Mouse (Mus musculus) embryonic facial prominence, embryonic 12.5 days (tissue): ENCODE measurements around the gene Lrmda. TPM values are rescaled to one million over a fixed set of nuclear protein-coding genes. Genes with fewer than 3 reads are reported as not detected.

ENCODE experiments used
- ATAC-seq: fragments of 200-750 bp; cut with Nextera tagmentation; 2 replicates; pipeline ENCODE4 v1.8.0; 2017; ENCODE audit not compliant: insufficient number of reproducible peaks, insufficient read depth, low FRiP score, low TSS enrichment
- H3K27ac ChIP-seq: fragments of 300-500 bp; sonication (generic); 2 replicates; pipeline ENCODE4 v1.5.1; 2016; ENCODE audit warnings: mild to moderate bottlenecking
- H3K27me3 ChIP-seq: fragments of 300-500 bp; sonication (generic); 2 replicates; pipeline ENCODE4 v1.6.1; 2016; ENCODE audit warnings: mild to moderate bottlenecking, moderate library complexity
- H3K36me3 ChIP-seq: fragments of 300-500 bp; sonication (generic); 2 replicates; pipeline ENCODE4 v1.6.1; 2016; ENCODE audit warnings: mild to moderate bottlenecking
- H3K4me1 ChIP-seq: fragments of 300-500 bp; sonication (generic); 2 replicates; pipeline ENCODE4 v1.6.1; 2016
- H3K4me2 ChIP-seq: fragments of 300-500 bp; sonication (generic); replicated peaks from 2 replicates; pipeline ENCODE4 v1.6.1; 2016; ENCODE audit warnings: mild to moderate bottlenecking, moderate library complexity
- H3K4me3 ChIP-seq: fragments of 300-500 bp; sonication (generic); 2 replicates; pipeline ENCODE4 v1.5.1; 2016; ENCODE audit warnings: mild to moderate bottlenecking
- H3K9ac ChIP-seq: fragments of 300-500 bp; sonication (generic); 2 replicates; pipeline ENCODE4 v1.6.1; 2016; ENCODE audit warnings: mild to moderate bottlenecking, moderate library complexity
- H3K9me3 ChIP-seq: fragments of 300-500 bp; sonication (generic); 2 replicates; pipeline ENCODE4 v1.6.1; 2016; ENCODE audit warnings: mild to moderate bottlenecking, moderate library complexity
- WGBS: fragments of 180-500 bp; shearing (Covaris S2); methylation state at CpG from one replicate; pipeline ENCODE4 v1.1.7; 2016; 5-methylcytosine and 5-hydroxymethylcytosine counted together
- polyA plus RNA-seq: library from polyadenylated mRNA; unstranded; fragments of >200 nt; fragmentation: Nextera tagmentation; extraction: Ambion mirVana; gene quantifications from 2 replicates; pipeline ENCODE4 v1.2.1, GENCODE M21; 2016

Gene Lrmda
- polyA plus RNA-seq, 1 experiment from 2014 or later: 0.28 TPM

GRCm38 (mm10) chr14:22445841-22446570 lies 426.5 kb downstream of the Lrmda start:
- Histone ChIP-seq H3K9me3 (no peaks in the 10 kb centered on the region), H3K27me3 (0 out of 2 replicates have a peak, but pooled peaks cover 7% of the 10 kb centered on the region), H3K27ac (no peak overlapping the region), H3K4me2 (no peak overlapping the region), H3K36me3 (no peaks in the 10 kb centered on the region), H3K4me3 (no peak overlapping the region), H3K4me1 (0 out of 2 replicates have a peak, but pooled peaks cover 2% of the 10 kb centered on the region), H3K9ac (no peak overlapping the region)
- ATAC-seq: no peak
- 83% methylated on average over 2 of the region's 2 CpGs for WGBS

- 83% methylated on average over 4 of the region's 4 CpGs for WGBS
- ATAC-seq: no peak
Observed at GRCm38 (mm10) chr14:22451603-22452002, 432.1 kb downstream of the Lrmda start.

GRCm38 (mm10) chr14:22464314-22464713 lies 444.8 kb downstream of the Lrmda start:
- Histone ChIP-seq H3K9me3 (0 out of 2 replicates have a peak, but pooled peaks cover 4% of the 10 kb centered on the region), H3K4me3 (no peak overlapping the region), H3K36me3 (no peaks in the 10 kb centered on the region), H3K9ac (no peak overlapping the region), H3K4me1 (no peaks in the 10 kb centered on the region), H3K27me3 (no peaks in the 10 kb centered on the region), H3K27ac (no peak overlapping the region), H3K4me2 (no peak overlapping the region)
- no peak for ATAC-seq
- WGBS: 81% methylated on average over 1 of the region's 1 CpGs

More at GRCm38 (mm10) chr14:22451603-22452002, 432.1 kb downstream of the Lrmda start:
- Histone ChIP-seq H3K9ac (no peak overlapping the region), H3K9me3 (no peaks in the 10 kb centered on the region), H3K4me1 (no peaks in the 10 kb centered on the region), H3K4me2 (no peak overlapping the region), H3K27me3 (peaks cover 3% of the 10 kb centered on the region; the same call in 1 of the 2 replicates), H3K4me3 (no peak overlapping the region), H3K36me3 (no peaks in the 10 kb centered on the region), H3K27ac (no peak overlapping the region)

DNA sequence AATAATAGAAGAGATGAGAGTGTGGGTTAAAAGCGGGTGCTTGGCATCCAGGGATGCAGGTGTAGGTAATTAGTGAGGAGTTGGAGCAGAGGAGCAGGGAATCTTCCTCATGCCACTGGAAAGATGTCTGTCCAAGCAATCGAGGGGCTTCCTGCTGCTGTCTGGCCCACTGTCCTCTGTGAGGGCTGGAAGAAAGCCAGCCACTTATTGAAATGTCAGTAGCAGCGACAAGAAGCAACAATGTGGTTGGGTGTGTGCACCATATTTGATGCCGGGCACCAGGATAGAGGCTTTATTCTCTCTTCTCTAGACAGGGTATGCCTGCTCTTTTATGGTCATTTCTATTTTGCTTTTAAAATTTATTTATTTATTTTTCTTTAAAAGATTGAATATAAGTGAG lies 451.5 kb downstream of the Lrmda start:
- Histone ChIP-seq H3K9me3 (no peaks in the 10 kb centered on the region), H3K36me3 (no peaks in the 10 kb centered on the region), H3K4me2 (no peak overlapping the region), H3K27me3 (no peaks in the 10 kb centered on the region), H3K4me3 (no peak overlapping the region), H3K27ac (no peak overlapping the region), H3K9ac (no peak overlapping the region), H3K4me1 (no peaks in the 10 kb centered on the region)
- ATAC-seq: no peak
- WGBS: 81% methylated on average over 4 of the region's 4 CpGs

DNA sequence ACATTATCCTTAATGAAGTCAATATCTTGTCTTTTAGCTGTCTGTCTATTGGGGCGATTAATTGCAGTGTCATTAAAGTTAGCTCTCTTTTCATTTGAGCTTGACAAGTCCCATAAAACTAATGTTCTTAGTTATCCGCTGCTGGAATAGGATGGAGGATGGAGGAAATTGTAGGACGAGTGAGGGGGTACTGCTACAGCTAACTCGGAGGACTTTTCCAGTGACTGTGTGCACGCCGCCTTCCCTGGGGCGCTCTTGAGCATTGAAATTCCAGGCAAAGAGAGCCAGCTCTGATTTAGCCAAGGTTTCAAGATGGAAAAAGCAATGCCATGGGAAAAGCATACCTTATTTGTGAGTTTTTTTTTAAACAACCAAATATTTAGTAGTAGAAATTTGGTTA lies 453.9 kb downstream of the Lrmda start:
- Histone ChIP-seq H3K4me1 (no peaks in the 10 kb centered on the region), H3K4me3 (no peak overlapping the region), H3K36me3 (no peaks in the 10 kb centered on the region), H3K9me3 (no peaks in the 10 kb centered on the region), H3K27me3 (no peaks in the 10 kb centered on the region), H3K4me2 (no peak overlapping the region), H3K27ac (no peak overlapping the region), H3K9ac (no peak overlapping the region)
- no peak for ATAC-seq
- WGBS: 79% methylated on average over 7 of the region's 7 CpGs

- no peak for ATAC-seq
- no peak overlapping the region for H3K4me2 ChIP-seq
- H3K36me3 ChIP-seq: no peaks in the 10 kb centered on the region
- H3K9ac ChIP-seq: no peak overlapping the region
- no peak overlapping the region for H3K4me3 ChIP-seq
- H3K4me1 ChIP-seq: no peaks in the 10 kb centered on the region
- no peaks in the 10 kb centered on the region for H3K9me3 ChIP-seq
- no peak overlapping the region for H3K27ac ChIP-seq
- no peaks in the 10 kb centered on the region for H3K27me3 ChIP-seq
- 79% methylated on average over 6 of the region's 6 CpGs for WGBS
Observed at GRCm38 (mm10) chr14:22473991-22474390, 454.5 kb downstream of the Lrmda start.

DNA sequence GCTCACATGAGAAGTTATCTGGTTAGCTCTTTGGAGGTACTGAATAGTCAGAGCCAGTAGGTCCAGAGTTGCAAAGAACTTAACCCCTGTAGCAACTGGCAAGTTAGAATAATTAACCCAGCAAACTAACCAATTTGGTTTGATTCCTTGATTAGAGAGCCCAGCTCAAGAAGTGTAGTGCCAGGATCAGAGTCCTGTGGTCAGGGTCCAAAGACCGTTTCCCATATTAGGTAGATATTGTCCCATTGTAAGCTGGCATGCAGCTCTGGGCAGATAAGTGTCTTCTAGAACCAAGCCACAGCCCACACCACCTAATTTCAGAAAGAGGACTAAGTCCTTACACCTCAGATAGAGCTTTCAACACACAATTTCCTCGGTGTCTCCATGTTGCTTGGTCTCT lies 473.8 kb downstream of the Lrmda start:
- ATAC-seq: no peak
- no peaks in the 10 kb centered on the region for H3K27me3 ChIP-seq
- H3K4me1 ChIP-seq: no peaks in the 10 kb centered on the region
- 87% methylated on average over 2 of the region's 2 CpGs for WGBS
- H3K36me3 ChIP-seq: no peaks in the 10 kb centered on the region
- no peaks in the 10 kb centered on the region for H3K9me3 ChIP-seq
- no peak overlapping the region for H3K27ac ChIP-seq
- H3K4me3 ChIP-seq: no peak overlapping the region
- H3K9ac ChIP-seq: no peak overlapping the region
- no peak overlapping the region for H3K4me2 ChIP-seq

GRCm38 (mm10) chr14:22494290-22494689 lies 474.8 kb downstream of the Lrmda start:
- no peak overlapping the region for H3K4me3 ChIP-seq
- no peaks in the 10 kb centered on the region for H3K9me3 ChIP-seq
- H3K27ac ChIP-seq: no peak overlapping the region
- no peak overlapping the region for H3K9ac ChIP-seq
- no peak for ATAC-seq
- no peaks in the 10 kb centered on the region for H3K27me3 ChIP-seq
- no peaks in the 10 kb centered on the region for H3K4me1 ChIP-seq
- H3K36me3 ChIP-seq: no peaks in the 10 kb centered on the region
- no peak overlapping the region for H3K4me2 ChIP-seq

DNA sequence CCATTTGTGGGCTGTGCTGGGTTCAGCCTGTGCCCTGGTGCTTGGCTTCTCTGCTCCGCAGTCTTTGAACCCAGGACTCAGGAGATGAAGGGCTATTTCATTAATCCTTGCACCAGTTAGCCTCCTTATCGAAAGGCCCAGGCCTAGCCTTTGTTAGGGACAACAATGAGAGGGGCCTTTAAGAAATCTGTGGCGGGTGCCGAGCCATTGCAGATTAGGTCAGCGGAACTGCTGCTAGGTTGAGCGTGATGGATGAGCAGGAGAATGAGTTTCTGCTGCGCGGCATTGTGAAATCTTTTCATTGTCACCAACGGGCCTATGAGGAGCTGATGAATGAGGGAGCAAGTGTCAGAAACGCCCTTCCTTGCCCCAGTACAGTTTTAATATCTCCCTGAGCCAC lies 475.4 kb downstream of the Lrmda start:
- H3K27ac ChIP-seq: no peak overlapping the region
- no peak for ATAC-seq
- H3K27me3 ChIP-seq: no peaks in the 10 kb centered on the region
- no peak overlapping the region for H3K9ac ChIP-seq
- no peaks in the 10 kb centered on the region for H3K36me3 ChIP-seq
- WGBS: 67% methylated on average over 10 of the region's 10 CpGs
- H3K4me3 ChIP-seq: no peak overlapping the region
- no peaks in the 10 kb centered on the region for H3K4me1 ChIP-seq
- no peak overlapping the region for H3K4me2 ChIP-seq
- no peaks in the 10 kb centered on the region for H3K9me3 ChIP-seq

GRCm38 (mm10) chr14:22495286-22495685 lies 475.8 kb downstream of the Lrmda start:
- Histone ChIP-seq H3K9ac (no peak overlapping the region), H3K36me3 (no peaks in the 10 kb centered on the region), H3K4me1 (no peaks in the 10 kb centered on the region), H3K4me2 (no peak overlapping the region), H3K27ac (no peak overlapping the region), H3K4me3 (no peak overlapping the region), H3K27me3 (no peaks in the 10 kb centered on the region), H3K9me3 (no peaks in the 10 kb centered on the region)
- WGBS: 78% methylated on average over 8 of the region's 8 CpGs
- no peak for ATAC-seq

- H3K27ac ChIP-seq: no peak overlapping the region
- 70% methylated on average over 4 of the region's 4 CpGs for WGBS
- no peaks in the 10 kb centered on the region for H3K27me3 ChIP-seq
- ATAC-seq: no peak
- no peak overlapping the region for H3K4me3 ChIP-seq
- H3K9me3 ChIP-seq: no peaks in the 10 kb centered on the region
- no peak overlapping the region for H3K4me2 ChIP-seq
- no peaks in the 10 kb centered on the region for H3K36me3 ChIP-seq
- no peak overlapping the region for H3K9ac ChIP-seq
- no peaks in the 10 kb centered on the region for H3K4me1 ChIP-seq
Observed at GRCm38 (mm10) chr14:22497636-22498131, 478.2 kb downstream of the Lrmda start.

DNA sequence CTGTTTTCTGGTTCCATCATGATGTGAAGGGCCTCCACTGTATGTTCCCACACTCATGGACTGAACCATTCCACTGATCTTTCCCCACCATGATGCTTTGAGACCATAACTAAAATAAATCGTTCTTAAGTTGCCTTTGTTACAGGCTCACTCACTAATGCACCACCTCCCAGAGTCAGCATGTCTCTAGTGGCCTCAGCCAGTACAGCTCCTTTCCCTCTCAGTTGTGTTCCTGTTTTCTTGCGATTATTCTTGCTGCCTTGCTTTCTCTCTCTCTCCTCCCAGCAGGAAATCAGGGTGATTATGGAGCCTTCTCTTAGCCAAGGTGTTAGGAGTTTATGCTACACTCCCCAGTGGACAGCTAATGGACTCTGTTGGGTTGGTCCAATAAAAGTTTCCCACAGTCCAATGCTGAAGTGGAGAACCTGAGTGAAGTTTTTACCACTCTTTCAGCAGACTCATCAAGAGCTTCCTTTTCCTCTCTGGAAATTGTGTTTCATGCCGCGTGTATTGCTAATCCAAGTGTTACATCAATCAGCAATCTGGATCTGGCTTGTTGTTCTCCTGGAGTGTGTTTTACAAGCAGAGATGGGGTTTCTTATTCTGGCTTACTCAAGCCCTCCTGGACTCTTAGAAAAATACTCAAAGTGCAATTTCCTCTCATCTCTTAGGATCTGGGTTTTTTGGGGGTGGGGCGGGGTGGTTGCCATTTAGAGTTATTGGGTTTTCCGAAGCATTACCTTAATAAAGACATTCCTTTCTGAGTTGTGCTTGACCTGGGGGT lies 490.4 kb downstream of the Lrmda start:
- Histone ChIP-seq H3K4me3 (no peak overlapping the region), H3K36me3 (no peaks in the 10 kb centered on the region), H3K9me3 (no peaks in the 10 kb centered on the region), H3K27ac (no peak overlapping the region), H3K4me1 (peaks cover 11% of the 10 kb centered on the region; the same call in 1 of the 2 replicates), H3K9ac (no peak overlapping the region), H3K4me2 (no peak overlapping the region), H3K27me3 (no peaks in the 10 kb centered on the region)
- 57% methylated on average over 6 of the region's 6 CpGs for WGBS
- ATAC-seq: no peak
